Mouse (Mus musculus): ENCODE measurements around the gene Noc2l. TPM values are rescaled to one million over a fixed set of nuclear protein-coding genes. Genes with fewer than 3 reads are reported as not detected.

Noc2l gene
- polyA plus RNA-seq, 1 experiment: 61.3 TPM

DNA sequence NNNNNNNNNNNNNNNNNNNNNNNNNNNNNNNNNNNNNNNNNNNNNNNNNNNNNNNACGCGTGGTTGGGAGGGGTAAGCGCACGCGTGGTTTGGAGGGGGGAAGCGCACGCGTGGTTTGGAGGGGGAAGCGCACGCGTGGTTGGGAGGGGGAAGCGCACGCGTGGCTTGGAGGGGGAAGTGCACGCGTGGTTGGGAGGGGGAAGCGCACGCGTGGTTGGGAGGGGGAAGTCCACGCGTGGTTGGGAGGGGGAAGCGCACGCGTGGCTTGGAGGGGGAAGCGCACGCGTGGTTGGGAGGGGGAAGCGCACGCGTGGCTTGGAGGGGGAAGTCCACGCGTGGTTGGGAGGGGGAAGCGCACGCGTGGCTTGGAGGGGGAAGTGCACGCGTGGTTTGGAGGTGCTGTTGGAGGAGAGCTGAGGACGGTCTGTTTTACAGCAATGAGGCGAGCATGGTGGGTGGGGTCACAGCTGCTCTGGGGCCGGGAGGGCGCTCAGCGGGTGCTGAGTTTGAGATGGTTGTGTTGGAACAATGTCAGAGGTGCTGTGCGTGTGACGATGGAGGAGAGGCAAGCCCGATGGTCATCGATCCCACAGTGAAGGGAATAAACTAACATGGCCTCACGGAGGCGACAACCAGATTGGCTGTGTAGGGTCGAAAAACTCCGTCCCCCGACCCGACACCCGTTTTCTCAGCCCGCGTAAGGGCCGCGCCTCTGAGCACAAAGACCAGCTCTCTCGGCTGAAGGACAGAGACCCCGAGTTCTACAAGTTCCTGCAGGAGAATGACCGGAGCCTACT lies 1.0 kb downstream of the Noc2l start:
- TF ChIP-seq POLR2AphosphoS2 (IDR thresholded peaks at IDR 0.05; ENCODE audit: insufficient read length, low read depth) (no peak), MAX (IDR thresholded peaks at IDR 0.05; ENCODE audit: low read depth) (no peak), SRF (IDR thresholded peaks at IDR 0.05; ENCODE audit: control insufficient read depth, insufficient read length, low read depth) (no peak), TCF3 (IDR thresholded peaks at IDR 0.05; ENCODE audit: insufficient read length, low read depth) (no peak), CEBPB (IDR thresholded peaks at IDR 0.05; ENCODE audit: insufficient read depth, poor library complexity, severe bottlenecking) (no peak), TCF12 (IDR thresholded peaks at IDR 0.05; ENCODE audit: insufficient read depth, poor library complexity, severe bottlenecking) (no peak), POLR2A (IDR thresholded peaks at IDR 0.05; ENCODE audit: insufficient read length, low read depth) (no peak), REST (IDR thresholded peaks at IDR 0.05; ENCODE audit: insufficient read depth, insufficient read length) (no peak), USF1 (IDR thresholded peaks at IDR 0.05; ENCODE audit: low read depth) (no peak), MYOD1 (IDR thresholded peaks at IDR 0.05; ENCODE audit: control insufficient read depth in 1 of 3, insufficient read length in 2 of 3, low read depth in 2 of 3) (no peak)
- Histone ChIP-seq H3ac (ENCODE audit: control insufficient read depth, insufficient read length) (peak overlapping the region; percentile 66), H3K4me2 (ENCODE audit: low read depth) (peak overlapping the region; percentile 24), H3K27me3 (ENCODE audit: control insufficient read depth, insufficient read depth, insufficient read length) (no peaks in the 10 kb centered on the region), H3K36me3 (ENCODE audit: control insufficient read depth, insufficient read depth) (peaks cover 14% of the 10 kb centered on the region), H3K4me3 (peak overlapping the region; percentile 55), H3K79me2 (ENCODE audit: control insufficient read depth, insufficient read depth) (peaks cover 3% of the 10 kb centered on the region)

DNA sequence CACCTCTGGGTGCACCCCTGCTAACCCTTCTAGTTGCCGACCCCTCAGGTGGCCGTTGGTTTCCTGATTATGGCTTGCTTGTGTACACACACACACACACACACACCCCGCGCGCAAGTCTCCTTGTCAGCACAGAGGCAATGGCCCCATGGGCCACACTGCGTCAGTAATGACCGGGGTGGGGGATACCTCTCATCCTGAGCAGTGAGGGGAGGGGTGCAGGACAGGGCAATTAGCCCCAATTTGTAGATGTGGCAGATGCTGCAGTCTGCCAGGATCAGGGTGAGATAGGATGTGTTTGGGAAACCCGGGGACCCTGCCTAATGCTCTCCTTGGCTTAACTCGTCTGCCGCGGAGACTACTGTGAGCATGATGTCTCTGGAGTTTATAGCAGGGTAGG lies 13.8 kb downstream of the Noc2l start:
- no peaks in the 10 kb centered on the region for H3K27me3 ChIP-seq (ENCODE audit: control insufficient read depth, insufficient read depth, insufficient read length)
- no peak overlapping the region for H3K4me2 ChIP-seq (ENCODE audit: low read depth)
- H3K36me3 ChIP-seq (ENCODE audit: control insufficient read depth, insufficient read depth): peaks cover 14% of the 10 kb centered on the region
- H3K4me3 ChIP-seq: no peak overlapping the region
- H3ac ChIP-seq (ENCODE audit: control insufficient read depth, insufficient read length): no peak overlapping the region
- TF ChIP-seq E2F4 (IDR thresholded peaks at IDR 0.05; ENCODE audit: insufficient read depth) (no peak), CEBPB (IDR thresholded peaks at IDR 0.05; ENCODE audit: insufficient read depth, poor library complexity, severe bottlenecking) (no peak), TCF12 (IDR thresholded peaks at IDR 0.05; ENCODE audit: insufficient read depth, poor library complexity, severe bottlenecking) (no peak), MYOD1 (IDR thresholded peaks at IDR 0.05; ENCODE audit: control insufficient read depth in 1 of 3, insufficient read length in 2 of 3, low read depth in 2 of 3) (no peak), MYOG (IDR thresholded peaks at IDR 0.05; ENCODE audit: control insufficient read depth in 1 of 3, insufficient read depth in 1 of 3, insufficient read length in 2 of 3, low read depth in 2 of 3) (no peak)
- no peaks in the 10 kb centered on the region for H3K79me2 ChIP-seq (ENCODE audit: control insufficient read depth, insufficient read depth)

DNA sequence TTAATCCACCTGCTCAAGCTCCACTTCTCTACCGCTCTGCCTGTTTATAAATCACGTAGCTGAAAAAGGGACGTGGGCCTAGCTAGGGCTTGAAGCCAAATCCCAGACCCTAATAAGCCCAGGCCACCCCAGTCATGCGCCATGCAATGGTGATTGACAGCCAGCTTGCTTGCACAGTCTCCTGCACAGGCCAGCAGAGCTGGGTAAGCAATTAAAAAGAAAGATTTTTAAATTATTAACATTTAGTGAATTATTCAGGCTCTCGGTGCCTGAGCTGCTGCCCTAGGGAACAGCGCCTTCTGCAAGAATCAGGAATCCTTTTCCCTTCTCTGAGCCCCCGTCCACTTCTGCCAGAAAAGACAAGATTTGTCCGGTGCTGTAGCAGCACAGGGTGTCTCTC lies 15.3 kb downstream of the Noc2l start:
- peaks cover 7% of the 10 kb centered on the region for H3K36me3 ChIP-seq (ENCODE audit: control insufficient read depth, insufficient read depth)
- no peak for TF ChIP-seq MAX (IDR thresholded peaks at IDR 0.05; ENCODE audit: low read depth)
- no peak for TF ChIP-seq REST (IDR thresholded peaks at IDR 0.05; ENCODE audit: insufficient read depth, insufficient read length)
- no peak overlapping the region for H3K4me3 ChIP-seq
- no peaks in the 10 kb centered on the region for H3K27me3 ChIP-seq (ENCODE audit: control insufficient read depth, insufficient read depth, insufficient read length)
- H3ac ChIP-seq (ENCODE audit: control insufficient read depth, insufficient read length): no peak overlapping the region
- no peaks in the 10 kb centered on the region for H3K79me2 ChIP-seq (ENCODE audit: control insufficient read depth, insufficient read depth)
- no peak overlapping the region for H3K4me2 ChIP-seq (ENCODE audit: low read depth)

DNA sequence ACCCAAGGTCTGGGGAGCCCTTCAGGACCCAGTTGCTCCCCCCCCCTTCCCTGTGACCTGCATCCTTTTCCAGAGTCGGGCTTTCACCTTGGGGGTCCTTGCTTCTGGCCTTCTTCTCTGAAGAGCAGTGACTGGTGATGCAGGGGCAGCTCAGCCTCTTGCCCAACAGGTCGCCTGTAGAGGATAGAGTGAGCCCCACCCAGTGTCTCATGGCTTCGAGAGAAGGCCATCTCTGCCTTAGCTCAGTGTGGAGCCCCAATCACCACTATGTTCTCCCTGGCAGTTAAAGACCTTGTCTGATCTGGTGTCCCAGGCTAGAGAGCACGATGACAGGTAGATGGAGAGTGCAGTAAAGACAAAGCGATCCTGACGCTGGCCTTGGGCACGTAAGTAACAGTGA lies 16.3 kb downstream of the Noc2l start:
- H3K4me2 ChIP-seq (ENCODE audit: low read depth): no peak overlapping the region
- TF ChIP-seq TCF12 (IDR thresholded peaks at IDR 0.05; ENCODE audit: insufficient read depth, poor library complexity, severe bottlenecking): no peak
- TF ChIP-seq CEBPB (IDR thresholded peaks at IDR 0.05; ENCODE audit: insufficient read depth, poor library complexity, severe bottlenecking): no peak
- no peak for TF ChIP-seq REST (IDR thresholded peaks at IDR 0.05; ENCODE audit: insufficient read depth, insufficient read length)
- no peak for TF ChIP-seq SRF (IDR thresholded peaks at IDR 0.05; ENCODE audit: control insufficient read depth, insufficient read length, low read depth)
- no peak for TF ChIP-seq E2F4 (IDR thresholded peaks at IDR 0.05; ENCODE audit: insufficient read depth)

DNA sequence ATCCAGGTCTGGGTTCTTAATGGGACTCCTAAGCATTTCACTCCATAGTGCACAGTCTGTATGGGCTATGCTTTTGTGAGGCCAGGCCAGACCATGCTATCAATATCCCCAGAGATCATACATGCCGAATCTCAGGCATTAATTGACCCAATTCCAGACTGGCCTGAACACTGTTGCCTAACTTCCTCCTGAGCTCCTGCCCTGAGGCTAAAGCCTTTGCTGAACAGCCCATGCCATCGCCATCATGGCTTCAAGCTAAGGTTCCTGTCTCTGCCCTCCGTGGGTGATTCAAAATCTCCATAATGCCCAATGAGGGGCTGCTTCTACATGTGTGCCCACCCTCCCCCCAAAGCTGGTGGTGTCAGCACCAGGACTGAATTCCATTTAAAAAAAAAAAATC lies 16.8 kb downstream of the Noc2l start:
- Histone ChIP-seq H3K4me3 (no peak overlapping the region), H3K27me3 (ENCODE audit: control insufficient read depth, insufficient read depth, insufficient read length) (no peaks in the 10 kb centered on the region), H3ac (ENCODE audit: control insufficient read depth, insufficient read length) (no peak overlapping the region), H3K36me3 (ENCODE audit: control insufficient read depth, insufficient read depth) (no peaks in the 10 kb centered on the region), H3K79me2 (ENCODE audit: control insufficient read depth, insufficient read depth) (no peaks in the 10 kb centered on the region), H3K4me2 (ENCODE audit: low read depth) (no peak overlapping the region)
- no peak for TF ChIP-seq CEBPB (IDR thresholded peaks at IDR 0.05; ENCODE audit: insufficient read depth, poor library complexity, severe bottlenecking)
- no peak for TF ChIP-seq POLR2AphosphoS2 (IDR thresholded peaks at IDR 0.05; ENCODE audit: insufficient read length, low read depth)
- no peak for TF ChIP-seq TCF12 (IDR thresholded peaks at IDR 0.05; ENCODE audit: insufficient read depth, poor library complexity, severe bottlenecking)
- no peak for TF ChIP-seq SRF (IDR thresholded peaks at IDR 0.05; ENCODE audit: control insufficient read depth, insufficient read length, low read depth)
- no peak for TF ChIP-seq USF1 (IDR thresholded peaks at IDR 0.05; ENCODE audit: low read depth)
- no peak for TF ChIP-seq MYOG (IDR thresholded peaks at IDR 0.05; ENCODE audit: control insufficient read depth in 1 of 3, insufficient read depth in 1 of 3, insufficient read length in 2 of 3, low read depth in 2 of 3)
- no peak for TF ChIP-seq E2F4 (IDR thresholded peaks at IDR 0.05; ENCODE audit: insufficient read depth)
- no peak for TF ChIP-seq MAX (IDR thresholded peaks at IDR 0.05; ENCODE audit: low read depth)
- no peak for TF ChIP-seq MYOD1 (IDR thresholded peaks at IDR 0.05; ENCODE audit: control insufficient read depth in 1 of 3, insufficient read length in 2 of 3, low read depth in 2 of 3)
- TF ChIP-seq POLR2A (IDR thresholded peaks at IDR 0.05; ENCODE audit: insufficient read length, low read depth): no peak

More for the DNA sequence above, 16.3 kb downstream of the Noc2l start:
- Histone ChIP-seq H3K79me2 (ENCODE audit: control insufficient read depth, insufficient read depth) (no peaks in the 10 kb centered on the region), H3K27me3 (ENCODE audit: control insufficient read depth, insufficient read depth, insufficient read length) (no peaks in the 10 kb centered on the region), H3K4me3 (no peak overlapping the region), H3ac (ENCODE audit: control insufficient read depth, insufficient read length) (no peak overlapping the region), H3K36me3 (ENCODE audit: control insufficient read depth, insufficient read depth) (no peaks in the 10 kb centered on the region)
